Mouse (Mus musculus) bone marrow, adult 2 months (tissue): Measurements from ENCODE around the gene Adam30.

Experiments used
- CTCF ChIP-seq: fragments of 200-500 bp; IDR thresholded peaks from 2 replicates; pipeline ENCODE4 v1.5.1; 2011; ENCODE audit warnings: low read length, control low read depth; ENCODE audit not compliant: control insufficient read depth, insufficient read depth
- POLR2A ChIP-seq: fragments of 200-500 bp; IDR thresholded peaks from 2 replicates; pipeline ENCODE4 v1.6.1; 2011; ENCODE audit warnings: low read depth, mild to moderate bottlenecking, control low read depth, low read length, borderline replicate concordance; ENCODE audit not compliant: control insufficient read depth

DNA sequence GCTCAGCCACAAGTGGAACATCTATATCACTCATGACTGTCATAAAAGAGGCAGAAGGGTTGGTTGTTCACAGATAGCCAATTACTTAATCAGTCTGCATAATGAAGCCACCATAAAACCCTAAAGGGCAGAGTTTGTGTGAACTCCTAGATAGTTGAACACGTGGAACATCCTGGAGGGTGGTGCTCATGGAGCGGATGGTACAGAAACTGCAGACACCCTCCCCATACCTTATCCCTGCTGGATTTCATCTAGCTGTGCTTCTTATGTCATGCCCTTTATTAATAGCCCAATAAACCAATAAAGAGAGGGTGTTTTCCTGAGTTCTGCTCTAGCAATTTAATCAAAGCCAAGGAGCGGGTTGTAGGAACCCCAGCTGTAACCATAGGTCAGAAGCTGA is 27.3 kb downstream of the Adam30 start:
- no peak for TF ChIP-seq POLR2A
- no peak for TF ChIP-seq CTCF
